Mouse (Mus musculus): ENCODE results near the gene Gnpat.

Gnpat gene

DNA sequence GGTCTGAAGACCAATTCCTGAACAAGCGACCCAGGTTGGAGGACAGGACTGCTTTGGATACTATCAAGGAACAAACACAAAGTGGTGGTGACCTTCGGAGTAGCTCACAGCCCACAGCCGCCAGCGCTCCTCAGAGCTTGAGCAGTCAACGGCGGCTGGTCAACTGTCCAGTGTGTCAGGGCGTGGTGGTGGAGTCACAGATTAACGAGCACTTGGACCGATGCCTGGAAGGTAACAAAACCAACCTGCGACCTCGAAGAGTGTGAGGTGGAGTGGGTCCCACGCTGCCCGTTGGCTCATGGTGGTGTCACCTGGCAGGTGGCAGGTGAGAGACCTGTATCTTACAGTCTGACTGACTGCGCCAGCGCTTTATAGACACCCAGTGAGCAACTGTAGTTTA lies 40.4 kb downstream of the Gnpat start:
- no peak for DNase-seq (ENCODE audit: low spot score)

DNA sequence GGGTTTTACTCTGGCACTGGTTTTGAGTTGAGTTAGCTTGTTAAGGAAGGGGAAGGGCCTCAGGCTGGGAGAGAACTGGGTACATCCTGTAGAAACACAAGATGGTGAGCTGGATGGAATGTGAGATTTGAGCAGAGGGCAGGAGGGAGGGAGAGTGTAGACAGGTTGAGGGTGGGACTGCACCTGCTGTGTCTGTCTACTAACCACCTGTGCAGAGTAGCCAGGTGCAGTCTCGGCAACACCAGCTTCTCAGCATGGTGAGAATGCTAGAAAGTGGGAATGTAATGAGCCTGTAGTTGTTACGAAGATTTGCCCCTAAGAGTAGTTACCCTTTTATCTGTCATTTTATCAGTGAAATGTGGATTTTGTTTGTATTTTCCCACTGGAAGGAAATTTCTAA lies 42.6 kb downstream of the Gnpat start:
- DNase-seq (ENCODE audit: low spot score) = no peak

DNA sequence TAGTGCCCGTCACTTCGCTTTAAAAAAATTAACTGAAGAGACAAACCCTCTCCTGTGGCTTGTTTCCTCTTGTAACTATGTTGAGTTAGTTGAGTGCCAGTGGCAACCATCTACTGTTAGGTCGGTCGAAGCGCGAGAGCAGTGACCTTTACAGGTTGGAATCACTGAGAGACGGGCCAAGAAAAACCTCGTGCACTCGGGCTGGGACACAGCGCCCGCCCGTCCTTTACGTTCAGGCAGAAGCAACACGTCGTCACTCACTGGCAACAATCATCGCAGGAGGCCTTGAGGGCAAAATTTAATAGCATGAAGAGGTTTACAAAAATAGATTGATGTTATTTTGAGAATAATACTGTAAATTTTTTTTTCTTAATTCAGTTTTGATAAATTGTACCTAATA lies 47.1 kb downstream of the Gnpat start:
- DNase-seq (ENCODE audit: low spot score) = no peak

DNA sequence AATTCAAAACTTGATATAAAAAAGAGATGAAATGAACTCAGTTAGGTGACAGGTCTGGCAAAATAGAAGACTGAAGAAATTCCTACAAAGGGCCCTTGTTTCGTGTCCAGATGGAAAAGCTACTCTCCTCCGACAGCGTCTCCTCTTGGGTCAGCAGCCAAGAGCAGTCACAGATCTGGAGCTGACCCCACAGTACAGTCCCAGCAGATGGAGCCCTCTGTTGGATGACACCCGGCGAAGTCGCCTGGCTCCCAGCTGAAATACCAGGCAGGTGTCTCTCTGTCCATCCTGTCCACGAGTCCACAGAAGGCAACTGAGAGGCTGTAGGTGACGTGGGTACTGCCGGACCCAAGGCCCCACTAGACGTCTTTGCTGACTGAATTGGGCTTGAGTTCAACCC lies 47.5 kb downstream of the Gnpat start:
- DNase-seq (ENCODE audit: low spot score) = no peak

DNA sequence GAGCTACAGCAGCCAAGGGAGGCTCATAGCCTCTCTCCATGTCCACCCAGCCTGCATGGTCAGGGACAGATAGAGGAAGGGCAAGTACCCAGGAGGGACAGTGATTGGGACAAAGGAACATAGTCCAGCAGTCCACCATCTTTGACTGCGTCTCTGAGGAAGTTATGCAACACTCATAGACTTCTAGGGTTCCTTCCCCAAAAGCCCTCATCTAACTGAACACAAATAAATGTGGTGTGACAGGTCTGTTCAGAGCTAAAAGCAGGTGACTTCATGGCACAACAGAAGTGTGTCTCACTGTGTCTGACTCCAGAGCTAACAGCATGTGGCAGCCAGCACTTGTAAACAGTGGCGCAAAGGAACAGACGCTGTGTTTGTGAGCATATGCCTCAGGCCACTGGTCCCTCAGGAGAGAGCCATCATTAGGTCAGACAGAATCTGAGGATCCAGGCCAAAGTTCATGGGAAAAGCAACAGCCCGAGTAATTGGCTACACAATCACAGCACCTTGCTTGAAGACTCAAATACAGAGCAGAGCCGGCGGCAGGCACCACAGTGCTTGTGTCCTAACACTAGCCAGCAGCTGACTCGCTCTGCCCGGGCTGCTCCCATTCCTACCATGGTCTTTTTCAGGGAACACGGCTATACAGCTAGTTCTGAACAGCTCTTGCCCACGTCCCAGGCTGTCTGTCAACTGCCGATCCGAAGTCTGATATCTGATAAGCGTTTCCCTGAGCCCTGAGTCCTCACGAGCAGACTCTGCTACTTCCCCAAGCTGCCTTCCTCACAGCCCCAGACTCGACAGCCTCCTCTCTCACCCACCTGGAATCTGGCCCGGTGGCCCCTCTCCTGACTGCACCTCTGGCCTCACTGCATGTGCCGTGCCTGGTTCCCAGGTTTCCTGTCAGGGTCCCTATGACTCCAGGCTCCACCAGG lies 49.4 kb downstream of the Gnpat start:
- no peak for DNase-seq (ENCODE audit: low spot score)

DNA sequence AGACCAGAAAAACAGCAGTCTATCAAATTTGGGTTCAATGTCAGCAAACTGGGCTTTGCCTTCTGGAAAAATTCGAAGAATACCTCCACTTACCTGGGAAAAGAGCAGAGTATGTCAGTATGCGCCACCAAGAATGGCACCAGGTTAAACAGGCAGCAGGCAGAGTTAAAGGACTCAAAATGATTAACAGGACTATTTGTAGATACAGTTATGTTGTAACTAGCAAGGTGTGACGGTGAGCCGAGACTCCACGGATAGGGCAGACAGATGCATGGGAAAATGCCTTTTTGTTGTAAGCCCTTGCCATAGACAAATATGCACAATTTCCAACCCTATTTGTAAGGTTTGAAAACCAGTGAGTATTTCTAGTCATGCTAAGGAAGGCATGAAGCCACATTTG lies 51.2 kb downstream of the Gnpat start:
- DNase-seq (ENCODE audit: low spot score) = no peak

DNA sequence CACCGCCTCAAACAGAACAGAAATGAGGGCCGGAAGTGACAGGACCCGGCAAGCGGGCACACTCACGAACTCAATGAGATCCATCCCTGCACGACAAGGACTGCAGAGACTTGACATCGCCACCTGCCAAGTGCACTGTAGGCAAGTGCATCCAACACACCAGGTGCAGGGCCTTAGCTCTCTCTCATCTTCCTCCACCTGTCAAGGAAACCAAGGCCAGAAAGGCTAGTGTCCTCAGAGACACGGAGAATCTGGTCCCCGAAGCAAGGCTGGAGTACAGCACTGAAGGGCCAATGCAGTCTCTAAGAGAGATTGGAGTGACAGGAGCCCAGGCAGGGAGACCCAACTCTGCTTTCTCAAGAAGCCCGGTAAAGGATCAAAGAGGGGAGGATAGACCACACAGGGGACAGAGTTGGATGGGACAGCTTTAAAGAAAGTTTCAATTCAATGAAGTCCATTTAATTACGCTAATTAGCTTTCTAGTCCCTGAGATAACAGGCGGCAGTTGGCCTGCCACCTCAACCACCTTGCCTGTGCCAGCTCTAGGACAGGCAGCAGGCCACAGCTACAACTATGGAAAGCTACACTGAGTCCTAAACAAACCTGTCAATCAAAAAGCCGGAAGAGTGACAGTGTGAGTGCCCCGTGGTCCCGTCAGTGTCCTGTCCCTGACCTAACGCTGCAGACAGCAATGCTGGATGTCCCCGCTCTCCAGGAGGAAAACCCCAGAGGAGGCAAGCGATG lies 55.1 kb downstream of the Gnpat start:
- no peak for DNase-seq (ENCODE audit: low spot score)

DNA sequence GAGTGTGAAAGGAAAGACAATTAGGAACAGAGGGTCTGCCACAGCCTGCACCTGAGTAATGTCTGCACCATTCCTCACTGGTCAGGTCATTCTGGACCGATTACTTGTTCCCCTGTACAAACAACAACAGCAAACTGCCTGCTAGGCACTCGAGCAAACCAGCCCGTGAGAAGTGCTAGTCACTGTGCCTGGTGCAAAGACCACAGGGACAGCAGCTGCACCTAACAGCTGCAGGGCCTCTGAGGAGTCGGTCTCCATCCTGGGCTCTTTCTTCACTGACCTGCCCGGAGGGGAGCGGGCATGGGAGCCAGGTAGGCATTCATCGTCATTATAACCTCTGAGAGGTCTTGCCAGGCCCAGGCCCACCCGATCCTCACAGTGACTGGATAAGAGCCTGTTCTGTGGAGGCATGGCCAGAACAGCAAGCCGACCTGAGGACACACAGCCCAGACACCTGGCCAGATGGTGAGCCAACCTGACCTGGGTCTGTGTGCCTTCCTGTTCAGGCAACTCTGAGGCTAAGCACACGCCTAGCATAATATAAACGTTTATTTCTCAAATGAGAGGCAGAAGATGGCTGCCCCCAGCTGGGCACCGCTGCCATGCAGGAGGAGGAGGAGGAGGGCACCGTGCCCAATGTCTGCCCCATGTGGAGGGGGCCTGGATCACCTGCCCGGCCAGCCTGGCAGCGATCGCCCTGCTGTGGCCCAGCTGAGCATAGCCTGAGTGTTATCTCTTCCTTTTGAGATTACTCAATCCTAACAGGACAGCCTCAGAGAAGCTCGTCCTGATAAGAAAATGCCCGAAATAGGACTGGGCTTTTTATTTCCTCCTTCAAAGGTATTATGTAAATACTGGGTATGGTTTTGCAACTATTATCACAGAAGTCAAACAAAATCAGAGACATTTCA lies 58.8 kb downstream of the Gnpat start:
- DNase-seq (ENCODE audit: low spot score) = peak; percentile 28

DNA sequence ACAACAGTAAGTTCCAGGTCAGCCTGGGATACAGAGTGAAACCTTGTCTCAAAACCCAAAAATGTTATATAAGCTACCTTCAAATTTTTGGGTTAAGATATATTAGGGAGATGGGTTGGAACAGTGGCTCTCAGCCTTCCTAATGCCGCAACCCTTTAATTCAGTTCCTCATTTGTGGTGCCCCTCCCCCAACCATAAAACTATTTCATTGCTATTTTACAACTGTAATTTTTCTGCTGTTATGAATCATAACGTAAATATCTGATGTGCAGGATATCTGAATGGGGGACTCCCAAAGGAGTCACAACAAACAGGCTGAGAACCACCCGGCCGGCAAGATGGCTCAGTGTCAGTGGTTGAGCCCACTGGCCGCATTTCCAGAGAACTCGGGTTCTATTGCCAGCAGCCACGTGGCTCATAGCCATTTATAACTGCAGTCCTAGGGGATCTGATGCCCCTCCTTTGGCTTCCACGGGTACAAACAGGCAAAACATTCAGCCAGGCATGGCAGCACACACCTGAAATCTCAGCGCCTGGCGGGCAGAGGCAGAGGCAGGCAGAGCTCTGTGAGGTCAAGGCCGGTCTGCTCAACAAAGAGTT lies 59.8 kb downstream of the Gnpat start:
- DNase-seq (ENCODE audit: low spot score) = no peak

DNA sequence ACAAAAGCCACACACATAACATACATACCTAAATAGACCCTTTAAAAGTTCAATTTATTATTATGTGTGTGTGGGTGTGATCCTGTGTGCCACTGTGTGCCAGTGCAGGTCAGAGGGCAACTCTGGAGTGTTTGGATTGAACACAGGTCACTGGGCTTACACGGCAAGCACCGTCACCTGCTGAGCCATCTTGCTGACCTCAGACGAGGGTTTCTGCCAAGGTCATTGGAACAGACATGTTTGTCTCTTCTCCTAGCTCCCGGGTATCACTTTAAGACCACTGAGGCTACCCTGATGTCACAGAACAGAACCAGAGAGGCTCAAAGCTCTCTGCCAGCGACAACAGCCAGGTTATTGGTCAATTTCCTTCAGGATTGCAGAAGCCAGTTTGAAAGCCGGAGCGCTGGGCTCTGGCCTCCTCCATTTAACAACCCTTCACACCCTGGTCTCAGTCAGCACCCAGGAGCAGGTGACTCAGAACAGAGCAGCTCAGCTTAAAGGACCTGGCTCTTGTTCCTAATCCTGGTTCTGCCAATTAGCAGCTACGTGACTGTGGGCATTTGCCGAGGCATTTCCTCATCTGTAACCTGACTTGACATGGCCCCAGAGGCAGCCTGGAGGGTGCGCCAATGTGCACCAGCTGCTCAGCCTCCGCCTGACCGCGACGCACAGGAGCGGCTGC lies 61.3 kb downstream of the Gnpat start:
- DNase-seq (ENCODE audit: low spot score) = no peak

DNA sequence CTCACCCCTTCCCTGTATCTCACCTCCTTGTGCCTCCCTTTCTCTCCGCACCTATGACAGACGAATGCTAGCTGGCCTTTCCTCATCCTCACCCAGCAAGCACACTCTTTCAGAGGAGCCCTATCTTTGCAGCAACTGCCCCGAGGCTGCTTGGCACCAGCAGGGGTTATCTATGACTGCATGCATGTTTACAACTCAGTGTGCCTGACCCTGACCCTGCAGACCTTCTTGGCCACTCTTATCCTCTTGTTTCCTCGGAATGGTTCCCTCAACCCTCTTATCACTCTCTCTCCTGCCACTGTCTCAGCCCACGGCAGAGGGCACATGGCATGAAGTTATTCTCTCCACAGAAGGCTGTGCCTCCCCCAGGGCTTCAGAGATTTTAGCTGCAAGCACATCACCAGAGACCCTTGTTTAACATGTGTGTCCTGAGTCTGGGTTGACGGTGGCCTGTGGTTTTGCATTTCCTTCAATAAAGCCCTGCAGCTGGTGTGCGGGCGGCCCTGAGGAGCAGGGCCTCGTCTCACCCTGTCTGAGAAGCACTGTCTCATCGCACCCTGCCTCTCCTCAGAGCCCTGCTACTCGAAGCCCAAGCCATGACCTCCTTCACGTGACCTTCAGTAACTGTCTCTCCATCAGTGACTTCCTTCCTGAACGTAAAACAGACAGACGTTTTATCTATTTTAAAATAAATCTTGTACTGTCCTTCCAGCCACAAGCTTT lies 62.9 kb downstream of the Gnpat start:
- DNase-seq (ENCODE audit: low spot score) = peak; percentile 36

DNA sequence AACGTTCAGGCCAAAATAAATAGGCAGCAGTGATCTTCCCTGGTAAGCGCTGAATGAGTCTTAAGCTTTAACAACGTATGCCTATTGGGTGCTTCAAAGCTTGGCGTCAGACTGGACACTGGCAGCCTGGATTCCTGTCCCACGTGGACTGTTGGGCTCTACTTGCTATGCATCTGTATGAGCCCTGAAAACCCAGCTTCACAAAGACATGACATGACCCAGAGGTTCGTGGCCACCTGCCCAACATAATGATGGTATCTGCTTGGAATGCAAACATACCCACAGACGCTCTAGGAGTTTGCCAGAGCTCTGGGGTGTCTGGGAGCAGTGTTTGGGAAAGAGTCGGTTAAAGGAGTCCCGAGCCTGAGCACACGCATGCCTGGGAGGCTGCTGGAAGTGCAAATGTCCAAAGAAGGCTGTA lies 63.5 kb downstream of the Gnpat start:
- peak; percentile 49 for DNase-seq (ENCODE audit: low spot score)

DNA sequence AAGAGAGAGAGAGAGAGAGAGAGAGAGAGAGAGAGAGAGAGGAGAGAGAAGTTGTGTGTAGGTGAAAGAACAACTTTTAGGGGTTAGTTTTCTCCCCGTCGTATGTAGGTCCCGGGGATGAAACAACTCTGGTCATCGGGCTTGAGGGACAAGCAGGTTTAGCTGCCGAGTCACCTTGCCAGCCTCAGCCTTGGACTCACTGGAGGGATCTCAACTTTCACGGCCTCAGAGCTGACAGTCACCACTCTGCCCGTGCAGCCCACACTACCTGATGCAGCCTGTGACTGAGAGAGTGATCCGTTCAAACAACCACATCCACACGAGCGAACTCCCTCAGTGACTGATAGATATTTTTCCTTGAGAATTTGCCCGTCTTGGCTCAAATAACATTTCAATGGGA lies 66.2 kb downstream of the Gnpat start:
- no peak for DNase-seq (ENCODE audit: low spot score)

DNA sequence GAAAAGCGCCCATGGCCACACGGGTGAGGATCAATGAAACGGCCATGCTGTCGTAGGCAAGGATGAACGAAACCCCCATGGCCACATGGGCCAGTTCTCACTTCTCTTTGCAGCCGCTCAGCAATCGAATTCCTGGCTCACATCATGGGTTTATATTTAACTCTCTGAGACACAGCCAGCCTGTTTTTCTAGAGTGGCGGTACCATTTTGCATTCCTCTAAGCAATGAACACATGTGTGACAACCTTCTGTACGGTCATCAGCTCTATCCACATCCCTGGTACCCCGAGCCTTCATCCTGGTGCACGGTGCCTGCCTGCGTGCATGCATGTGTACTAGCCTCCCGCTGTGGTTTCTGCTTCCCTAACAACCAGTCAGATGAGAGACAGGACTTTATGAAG lies 67.3 kb downstream of the Gnpat start:
- no peak for DNase-seq (ENCODE audit: low spot score)

DNA sequence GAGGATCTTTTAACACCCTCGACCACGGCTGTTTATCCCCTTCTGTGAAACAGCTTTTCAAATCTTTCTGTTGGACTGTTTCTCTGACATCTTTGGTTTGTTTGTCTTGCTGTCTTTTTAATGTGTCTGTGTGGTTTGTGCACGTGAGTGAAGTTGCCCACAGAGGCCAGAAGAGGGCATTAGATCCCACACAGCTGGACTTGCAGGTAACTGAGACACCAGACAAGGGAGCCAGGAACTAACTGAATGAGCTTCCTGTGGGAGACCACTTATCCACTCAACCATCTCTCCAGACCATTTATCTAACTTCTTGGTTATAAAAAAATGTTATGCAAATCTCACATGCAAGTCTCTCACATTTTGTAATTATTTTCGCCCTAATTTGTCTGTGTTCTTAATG lies 67.8 kb downstream of the Gnpat start:
- no peak for DNase-seq (ENCODE audit: low spot score)

DNA sequence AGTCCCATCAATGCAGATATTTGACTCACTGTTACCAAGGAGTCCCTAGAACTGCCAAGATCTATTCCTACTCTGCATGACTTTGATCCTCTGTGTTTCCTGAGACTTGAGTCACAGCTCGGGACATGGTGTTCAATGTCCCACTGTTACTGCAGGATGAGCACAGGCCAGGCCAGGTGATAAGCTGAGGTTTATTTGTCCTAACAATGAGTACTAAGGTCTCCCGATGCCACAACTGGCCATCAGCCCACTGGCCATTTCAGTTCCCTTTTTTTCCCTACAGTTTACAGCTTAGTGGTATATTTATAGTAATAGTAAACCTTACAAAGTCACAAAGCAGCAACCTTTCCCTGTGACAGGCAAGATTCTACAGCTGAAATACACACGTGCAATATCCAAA lies 69.6 kb downstream of the Gnpat start:
- no peak for DNase-seq (ENCODE audit: low spot score)

DNA sequence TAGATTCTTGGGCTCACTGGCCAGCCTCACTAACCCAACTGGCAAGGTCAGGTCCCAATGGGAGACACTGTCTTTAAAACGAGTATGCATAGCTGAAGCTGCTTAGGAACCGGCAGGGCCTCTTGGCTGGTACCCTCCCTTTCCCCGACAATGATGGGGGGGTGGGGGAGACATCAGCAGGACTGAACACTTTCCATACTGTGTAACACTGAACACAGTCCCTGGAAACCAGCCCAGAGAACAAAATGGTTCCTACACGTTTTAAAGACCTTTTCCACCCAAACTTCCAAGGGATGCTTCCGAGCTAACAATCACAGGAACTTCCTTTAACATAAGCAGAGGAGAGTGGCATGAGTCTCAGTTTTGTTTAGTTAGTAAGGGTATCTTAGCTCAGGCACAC lies 72.3 kb downstream of the Gnpat start:
- DNase-seq (ENCODE audit: low spot score) = no peak

DNA sequence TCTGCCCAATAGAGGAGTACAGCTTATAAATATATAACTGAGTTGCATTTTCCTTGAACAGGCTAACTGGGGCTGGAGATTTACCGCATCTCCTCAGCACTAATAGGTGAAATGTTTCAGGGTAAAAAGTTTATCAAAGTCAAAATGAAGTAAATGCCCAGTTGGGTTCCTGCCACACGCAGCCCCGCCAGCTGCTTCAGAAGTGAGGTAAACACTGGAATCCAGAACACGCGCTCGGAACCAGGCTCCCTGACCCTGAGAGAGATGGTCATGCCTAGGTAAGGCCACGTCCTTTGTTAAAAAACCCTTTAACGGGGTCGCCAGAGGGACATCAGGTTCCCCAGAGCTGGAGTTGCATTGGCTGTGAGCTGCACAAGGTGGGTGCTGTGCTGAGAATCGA lies 73.9 kb downstream of the Gnpat start:
- no peak for DNase-seq (ENCODE audit: low spot score)

DNA sequence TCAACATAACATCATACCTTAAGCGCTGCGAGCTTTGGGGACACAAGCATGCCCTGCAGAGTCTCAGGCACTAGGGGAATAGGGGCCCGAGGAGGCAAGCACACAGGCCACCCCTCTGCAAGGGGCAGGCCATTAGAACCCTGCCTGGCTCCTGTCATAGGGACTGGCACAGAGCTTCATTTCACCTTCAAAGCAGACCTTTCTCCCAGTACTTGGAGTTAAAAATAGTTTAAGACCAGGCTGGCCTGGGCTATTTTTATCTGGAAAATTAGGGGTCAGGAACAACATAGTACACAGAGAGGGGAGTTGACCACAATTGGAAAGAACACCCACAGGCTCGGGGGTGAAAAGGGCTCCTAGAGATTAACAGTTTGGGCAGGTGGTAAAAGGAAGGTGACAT lies 74.5 kb downstream of the Gnpat start:
- DNase-seq (ENCODE audit: low spot score) = no peak
